In the genomic region with DNA sequence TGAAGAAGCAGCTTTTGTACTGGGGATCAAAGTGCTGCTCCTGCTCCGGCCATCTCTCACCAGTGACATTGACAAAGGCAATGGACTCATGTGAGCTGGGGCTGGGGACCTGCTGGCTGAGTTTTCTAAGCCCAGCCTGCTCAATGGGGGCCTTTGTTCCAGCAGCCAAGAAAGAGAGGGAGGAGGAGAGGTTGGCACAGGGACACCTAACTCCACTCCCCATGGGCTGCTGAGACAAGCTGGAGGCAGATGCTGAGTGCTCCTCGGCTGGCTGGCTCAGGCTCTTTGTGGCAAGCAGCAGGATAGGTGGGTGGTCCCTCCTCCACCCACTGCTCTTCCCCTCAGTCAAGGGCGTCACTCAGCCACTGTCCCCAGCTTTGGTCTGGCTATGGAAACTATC, we compare ENCODE assay signal across 9 mouse cellular contexts.
DNase-seq lines count a peak whose midpoint lies in the region; ATAC-seq and TF ChIP-seq lines count a peak whose summit lies in the region.
"Had no signal": no experiment of that assay in that cellular context is flagged by ENCODE, and none has a peak within 500 bp of the region (broad histone marks: within the 10 kb centered on the region; RNA-seq: fewer than 3 reads in every experiment).

No protein-coding gene starts in this region.

- H3K9me3 ChIP-seq in hindbrain, embryonic 16.5 days (ENCODE audit: control insufficient read depth, low read length) = no peaks in the 10 kb centered on the region
- no peaks in the 10 kb centered on the region for H3K9me3 ChIP-seq in midbrain, postnatal 0 days (ENCODE audit: low read length)

- no peak overlapping the region for H3K4me2 ChIP-seq in hindbrain, embryonic 16.5 days (ENCODE audit: low read length)
- no peak overlapping the region for H3K4me2 ChIP-seq in midbrain, postnatal 0 days (ENCODE audit: low read depth, low read length, poor library complexity, severe bottlenecking)

- H3K9ac ChIP-seq in hindbrain, embryonic 16.5 days (ENCODE audit: low read depth, low read length) = no peak overlapping the region
- no peak overlapping the region for H3K9ac ChIP-seq in midbrain, postnatal 0 days (replicated peaks; ENCODE audit: low read length, poor library complexity, severe bottlenecking)

- no peak for TF ChIP-seq CTCF in midbrain, postnatal 0 days (IDR thresholded peaks at IDR 0.05)

- no peaks in the 10 kb centered on the region for H3K36me3 ChIP-seq in hindbrain, embryonic 16.5 days (ENCODE audit: control insufficient read depth, insufficient read depth, low read length)
- no peaks in the 10 kb centered on the region for H3K36me3 ChIP-seq in midbrain, postnatal 0 days (ENCODE audit: insufficient read depth, low read length)

- H3K27ac ChIP-seq in hindbrain, embryonic 16.5 days (ENCODE audit: low read depth, low read length) = peak overlapping the region; percentile 46
- H3K27ac ChIP-seq in midbrain, postnatal 0 days (ENCODE audit: low read depth, low read length) = 0 out of 2 replicates have a peak overlapping the region, but pooled peaks have one; percentile 18

- no peak overlapping the region for H3K4me3 ChIP-seq in hindbrain, embryonic 16.5 days (ENCODE audit: low read length)
- no peak overlapping the region for H3K4me3 ChIP-seq in midbrain, postnatal 0 days (ENCODE audit: low read depth, low read length)
- H3K4me3 ChIP-seq: myocyte had no signal

- DNase-seq in cerebellum, postnatal 10 days = peak; percentile 57 to 78
- DNase-seq in embryo, embryonic 11 days = peak; percentile 18
- DNase-seq in midbrain, postnatal 0 days (ENCODE audit: low spot score) = peak; percentile 86
- DNase-seq in urinary bladder, postnatal 36 days (ENCODE audit: low spot score in 2 of 2) = no peak
- no peak for DNase-seq in gastrocnemius, postnatal 10 days
- no peak for DNase-seq in lung, postnatal 36 days

- H3K4me1 ChIP-seq in hindbrain, embryonic 16.5 days (ENCODE audit: control insufficient read depth, insufficient read depth, low read depth, low read length) = peaks cover 23% of the 10 kb centered on the region
- H3K4me1 ChIP-seq in midbrain, postnatal 0 days (ENCODE audit: insufficient read depth, low read length) = no peaks in the 10 kb centered on the region; the same call in 1 of the 2 replicates

- H3K27me3 ChIP-seq in hindbrain, embryonic 16.5 days (replicated peaks; ENCODE audit: control insufficient read depth, insufficient read depth, low read length) = 0 out of 2 replicates have a peak, but pooled peaks cover 2% of the 10 kb centered on the region
- H3K27me3 ChIP-seq in midbrain, postnatal 0 days (ENCODE audit: insufficient read depth, low read length) = no peaks in the 10 kb centered on the region

- no peak for ATAC-seq in cerebellum, adult (ENCODE audit: insufficient number of reproducible peaks, low FRiP score, low TSS enrichment)
- peak; percentile 93 for ATAC-seq in hindbrain, embryonic 16.5 days
- peak; percentile 87 for ATAC-seq in midbrain, postnatal 0 days (ENCODE audit: low FRiP score)

- WGBS in hindbrain, embryonic 16.5 days = 13% methylated on average over 3 of the region's 3 CpGs
- WGBS in midbrain, postnatal 0 days = 13% methylated on average over 3 of the region's 3 CpGs

Comparison
In these comparisons a context has a peak if more than half of its experiments do, and no peak if none do; other contexts are left out.
1. DNase-seq: peak in cerebellum, postnatal 10 days (2 of 2), embryo, embryonic 11 days (single experiment) and midbrain, postnatal 0 days (single experiment); none in urinary bladder, postnatal 36 days (0 of 2), gastrocnemius, postnatal 10 days (single experiment) and lung, postnatal 36 days (single experiment).